Comparison of ENCODE assay signal across 23 mouse cellular contexts in the genomic region with DNA sequence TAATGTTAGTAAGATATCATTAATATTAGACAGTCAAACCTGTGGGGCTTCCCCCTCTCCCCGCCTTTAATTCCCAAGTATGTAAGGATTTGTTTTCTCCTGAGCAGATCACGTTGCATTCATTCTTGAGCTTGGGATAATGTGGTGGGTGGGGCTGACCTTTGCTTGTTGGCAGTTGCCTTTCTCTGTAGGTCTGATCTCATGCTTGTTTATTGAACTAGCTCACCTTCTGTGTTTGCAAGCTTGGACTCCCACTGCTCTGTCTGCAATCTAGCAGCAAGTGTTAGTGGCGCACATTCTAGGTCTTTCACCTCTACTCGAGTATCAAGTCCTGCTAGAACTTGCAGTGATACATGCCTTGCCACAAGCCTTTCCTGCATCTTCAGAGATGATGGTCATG.
DNase-seq lines count a peak whose midpoint lies in the region; ATAC-seq and TF ChIP-seq lines count a peak whose summit lies in the region.
"Had no signal": no experiment of that assay in that cellular context is flagged by ENCODE, and none has a peak within 500 bp of the region (broad histone marks: within the 10 kb centered on the region; RNA-seq: fewer than 3 reads in every experiment).

No protein-coding gene starts in this region.

- H3K4me1 ChIP-seq in embryonic facial prominence, embryonic 14.5 days (ENCODE audit: control insufficient read depth, insufficient read depth, low read length): no peaks in the 10 kb centered on the region
- peaks cover 12% of the 10 kb centered on the region for H3K4me1 ChIP-seq in embryonic facial prominence, embryonic 10.5 days
- peaks cover 5% of the 10 kb centered on the region; the same call in 1 of the 2 replicates for H3K4me1 ChIP-seq in kidney, postnatal 0 days (replicated peaks; ENCODE audit: insufficient read depth, low read length)
- no peaks in the 10 kb centered on the region for H3K4me1 ChIP-seq in liver, postnatal 0 days (ENCODE audit: insufficient read depth)
- H3K4me1 ChIP-seq: forebrain, embryonic 15.5 days; liver, embryonic 15.5 days had no signal

- H3K4me2 ChIP-seq in embryonic facial prominence, embryonic 14.5 days (ENCODE audit: low read depth, low read length): no peak overlapping the region
- H3K4me2 ChIP-seq in kidney, postnatal 0 days (ENCODE audit: low read length): no peak overlapping the region
- H3K4me2 ChIP-seq in liver, postnatal 0 days (ENCODE audit: low read depth, low read length): no peak overlapping the region
- H3K4me2 ChIP-seq: forebrain, embryonic 15.5 days; heart, embryonic 11.5 days; hindbrain, embryonic 12.5 days; liver, embryonic 15.5 days; stomach, embryonic 15.5 days had no signal

- ATAC-seq in embryonic facial prominence, embryonic 14.5 days (ENCODE audit: low read depth): peak; percentile 47; the same call in 1 of the 2 replicates
- ATAC-seq in kidney, postnatal 0 days (replicated peaks; ENCODE audit: low FRiP score, low read depth): peak; percentile 65
- peak; percentile 94 for ATAC-seq in liver, postnatal 0 days
- ATAC-seq: forebrain, embryonic 15.5 days; lung, postnatal 0 days had no signal

- no peak for TF ChIP-seq CTCF in kidney, postnatal 0 days (IDR thresholded peaks at IDR 0.05; ENCODE audit: low read depth)
- TF ChIP-seq CTCF in liver, postnatal 0 days (IDR thresholded peaks at IDR 0.05; ENCODE audit: low read depth): no peak

- H3K9me3 ChIP-seq in embryonic facial prominence, embryonic 14.5 days (ENCODE audit: control insufficient read depth, low read length): no peaks in the 10 kb centered on the region
- no peaks in the 10 kb centered on the region for H3K9me3 ChIP-seq in embryonic facial prominence, embryonic 10.5 days
- no peaks in the 10 kb centered on the region for H3K9me3 ChIP-seq in kidney, postnatal 0 days (replicated peaks; ENCODE audit: low read length)
- no peaks in the 10 kb centered on the region for H3K9me3 ChIP-seq in liver, postnatal 0 days (ENCODE audit: low read length)
- H3K9me3 ChIP-seq: forebrain, embryonic 15.5 days; hindbrain, embryonic 12.5 days; liver, embryonic 15.5 days; midbrain, embryonic 10.5 days; stomach, embryonic 15.5 days had no signal

- intact Hi-C loops in heart, postnatal 36 days (cut with DNase I): no loop called here

- no peak overlapping the region for H3K4me3 ChIP-seq in embryonic facial prominence, embryonic 14.5 days (ENCODE audit: low read depth, low read length)
- H3K4me3 ChIP-seq in embryonic facial prominence, embryonic 10.5 days: no peak overlapping the region
- no peak overlapping the region for H3K4me3 ChIP-seq in kidney, postnatal 0 days (replicated peaks; ENCODE audit: low read depth, low read length)
- no peak overlapping the region for H3K4me3 ChIP-seq in liver, postnatal 0 days (ENCODE audit: low read depth, low read length)
- H3K4me3 ChIP-seq: forebrain, embryonic 15.5 days; hindbrain, embryonic 12.5 days; liver, embryonic 15.5 days; midbrain, embryonic 10.5 days; stomach, embryonic 15.5 days had no signal

- WGBS in embryonic facial prominence, embryonic 14.5 days: 55% methylated on average over 4 of the region's 4 CpGs
- 63% methylated on average over 4 of the region's 4 CpGs for whole genome bisulfite sequencing in embryonic facial prominence, embryonic 10.5 days
- WGBS in kidney, postnatal 0 days: 43% methylated on average over 4 of the region's 4 CpGs
- 65% methylated on average over 4 of the region's 4 CpGs for WGBS in liver, postnatal 0 days (ENCODE audit: insufficient replicate concordance)

- no peak overlapping the region for H3K27ac ChIP-seq in embryonic facial prominence, embryonic 14.5 days (replicated peaks; ENCODE audit: low read depth, low read length)
- H3K27ac ChIP-seq in embryonic facial prominence, embryonic 10.5 days (replicated peaks): no peak overlapping the region
- H3K27ac ChIP-seq in kidney, postnatal 0 days: no peak overlapping the region
- H3K27ac ChIP-seq in liver, postnatal 0 days (ENCODE audit: low read depth): peak overlapping the region; percentile 83
- H3K27ac ChIP-seq: forebrain, embryonic 15.5 days; hindbrain, embryonic 12.5 days; liver, embryonic 15.5 days; midbrain, embryonic 10.5 days; stomach, embryonic 15.5 days had no signal

- peaks cover 57% of the 10 kb centered on the region for H3K36me3 ChIP-seq in embryonic facial prominence, embryonic 14.5 days (ENCODE audit: control insufficient read depth, insufficient read depth, low read length)
- H3K36me3 ChIP-seq in embryonic facial prominence, embryonic 10.5 days (replicated peaks): peaks cover 80% of the 10 kb centered on the region
- H3K36me3 ChIP-seq in kidney, postnatal 0 days (ENCODE audit: insufficient read depth, low read length): peaks cover 18% of the 10 kb centered on the region
- peaks cover 38% of the 10 kb centered on the region for H3K36me3 ChIP-seq in liver, postnatal 0 days (replicated peaks; ENCODE audit: insufficient read depth, low read length)

- no peaks in the 10 kb centered on the region for H3K27me3 ChIP-seq in embryonic facial prominence, embryonic 14.5 days (replicated peaks; ENCODE audit: control insufficient read depth, insufficient read depth, low read length)
- no peaks in the 10 kb centered on the region for H3K27me3 ChIP-seq in embryonic facial prominence, embryonic 10.5 days (replicated peaks; ENCODE audit: low read depth, poor library complexity, severe bottlenecking)
- H3K27me3 ChIP-seq in kidney, postnatal 0 days (ENCODE audit: insufficient read depth, low read length): no peaks in the 10 kb centered on the region
- H3K27me3 ChIP-seq in liver, postnatal 0 days (ENCODE audit: insufficient read depth, low read length): no peaks in the 10 kb centered on the region
- H3K27me3 ChIP-seq: forebrain, embryonic 15.5 days; hindbrain, embryonic 12.5 days; liver, embryonic 15.5 days; stomach, embryonic 15.5 days had no signal

- no peak; the same call in 1 of the 2 replicates for TF ChIP-seq EP300 in liver, postnatal 0 days (IDR thresholded peaks at IDR 0.05; ENCODE audit: low read depth)

- peak; percentile 34 for DNase-seq in embryonic facial prominence, embryonic 14.5 days (ENCODE audit: low spot score)
- no peak for DNase-seq in embryonic facial prominence, embryonic 10.5 days (ENCODE audit: low spot score)
- peak; percentile 48 for DNase-seq in kidney, postnatal 0 days (ENCODE audit: low spot score)
- DNase-seq in kidney, postnatal 10 days: no peak
- peak; percentile 29 for DNase-seq in brain, adult 2 months (ENCODE audit: low read depth, low spot score)
- DNase-seq in liver, postnatal 0 days: peak; percentile 51
- DNase-seq in heart, postnatal 36 days: no peak
- no peak for DNase-seq in frontal cortex, postnatal 14 days (ENCODE audit: low spot score in 2 of 2)
- DNase-seq: adrenal gland, postnatal 14 days; cerebellum, adult 8-10 months; cerebellum, postnatal 36 days; gastrocnemius, postnatal 14 days; heart, postnatal 10 days; right cerebral cortex, postnatal 4 days; thymus, adult 2 months; thymus, postnatal 4 days had no signal

- H3K9ac ChIP-seq in embryonic facial prominence, embryonic 14.5 days (ENCODE audit: low read depth, low read length): no peak overlapping the region
- no peak overlapping the region for H3K9ac ChIP-seq in kidney, postnatal 0 days (ENCODE audit: low read depth, low read length)
- H3K9ac ChIP-seq in liver, postnatal 0 days (replicated peaks): no peak overlapping the region
- H3K9ac ChIP-seq: forebrain, embryonic 15.5 days; hindbrain, embryonic 12.5 days; liver, embryonic 15.5 days; stomach, embryonic 15.5 days had no signal

Comparison
In these comparisons a context has a peak if more than half of its experiments do, and no peak if none do; other contexts are left out.
1. DNase-seq: peak in embryonic facial prominence, embryonic 14.5 days (single experiment), kidney, postnatal 0 days (single experiment), brain, adult 2 months (single experiment) and liver, postnatal 0 days (single experiment); none in embryonic facial prominence, embryonic 10.5 days (single experiment), kidney, postnatal 10 days (single experiment), heart, postnatal 36 days (0 of 2) and frontal cortex, postnatal 14 days (0 of 2).
2. Peak in every context shown above with its lines, with median percentiles within 50 percentile points of each other: ATAC-seq.